Mouse (Mus musculus): ENCODE results near the gene Ppp1r9a. TPM values are rescaled to one million over a fixed set of nuclear protein-coding genes. Genes with fewer than 3 reads are reported as not detected.

The Ppp1r9a gene
- polyA plus RNA-seq, 1 experiment: 0.02 TPM

GRCm38 (mm10) chr6:4988688-4989087, 86.0 kb downstream of the Ppp1r9a start:
- no peak for TF ChIP-seq GATA1 (IDR thresholded peaks at IDR 0.05; ENCODE audit: low read length)

GRCm38 (mm10) chr6:4992308-4992707, 89.6 kb downstream of the Ppp1r9a start:
- TF ChIP-seq GATA1 (IDR thresholded peaks at IDR 0.05; ENCODE audit: low read length): no peak

GRCm38 (mm10) chr6:4993600-4994160, 91.0 kb downstream of the Ppp1r9a start:
- no peak for TF ChIP-seq GATA1 (IDR thresholded peaks at IDR 0.05; ENCODE audit: low read length)

GRCm38 (mm10) chr6:4994161-4994919, 91.6 kb downstream of the Ppp1r9a start:
- TF ChIP-seq GATA1 (IDR thresholded peaks at IDR 0.05; ENCODE audit: low read length): no peak

- TF ChIP-seq GATA1 (IDR thresholded peaks at IDR 0.05; ENCODE audit: low read length): no peak
These were observed 94.9 kb downstream of the Ppp1r9a start for GRCm38 (mm10) chr6:4997599-4997998.

GRCm38 (mm10) chr6:4998929-4999328, 96.2 kb downstream of the Ppp1r9a start:
- TF ChIP-seq GATA1 (IDR thresholded peaks at IDR 0.05; ENCODE audit: low read length): no peak

- TF ChIP-seq GATA1 (IDR thresholded peaks at IDR 0.05; ENCODE audit: low read length): no peak
These were observed 98.1 kb downstream of the Ppp1r9a start for GRCm38 (mm10) chr6:5000788-5001187.

- TF ChIP-seq GATA1 (IDR thresholded peaks at IDR 0.05; ENCODE audit: low read length): no peak
These were observed 103.0 kb downstream of the Ppp1r9a start for GRCm38 (mm10) chr6:5005491-5006275.

GRCm38 (mm10) chr6:5006283-5006946, 103.7 kb downstream of the Ppp1r9a start:
- no peak for TF ChIP-seq GATA1 (IDR thresholded peaks at IDR 0.05; ENCODE audit: low read length)

GRCm38 (mm10) chr6:5008166-5008565, 105.4 kb downstream of the Ppp1r9a start:
- TF ChIP-seq GATA1 (IDR thresholded peaks at IDR 0.05; ENCODE audit: low read length): no peak

GRCm38 (mm10) chr6:5008603-5009002, 105.9 kb downstream of the Ppp1r9a start:
- TF ChIP-seq GATA1 (IDR thresholded peaks at IDR 0.05; ENCODE audit: low read length): no peak

GRCm38 (mm10) chr6:5010553-5011416, 108.1 kb downstream of the Ppp1r9a start:
- no peak for TF ChIP-seq GATA1 (IDR thresholded peaks at IDR 0.05; ENCODE audit: low read length)

GRCm38 (mm10) chr6:5012794-5013193, 110.1 kb downstream of the Ppp1r9a start:
- no peak for TF ChIP-seq GATA1 (IDR thresholded peaks at IDR 0.05; ENCODE audit: low read length)

- no peak for TF ChIP-seq GATA1 (IDR thresholded peaks at IDR 0.05; ENCODE audit: low read length)
These were observed 111.8 kb downstream of the Ppp1r9a start for GRCm38 (mm10) chr6:5014567-5014966.

GRCm38 (mm10) chr6:5015173-5015572, 112.5 kb downstream of the Ppp1r9a start:
- no peak for TF ChIP-seq GATA1 (IDR thresholded peaks at IDR 0.05; ENCODE audit: low read length)
